Mouse (Mus musculus) right cerebral cortex, postnatal 4 days (tissue): ENCODE results near the gene Gm16503.
"Not testable (repeated sequence)": the region's sequence is repeated elsewhere in the genome, so short reads cannot be mapped to it uniquely, and the experiment has no call there.

Experiments used
- DNase-seq: peaks from one replicate; pipeline ENCODE4 v3.0.0-alpha.2; 2022

Gene Gm16503

DNA sequence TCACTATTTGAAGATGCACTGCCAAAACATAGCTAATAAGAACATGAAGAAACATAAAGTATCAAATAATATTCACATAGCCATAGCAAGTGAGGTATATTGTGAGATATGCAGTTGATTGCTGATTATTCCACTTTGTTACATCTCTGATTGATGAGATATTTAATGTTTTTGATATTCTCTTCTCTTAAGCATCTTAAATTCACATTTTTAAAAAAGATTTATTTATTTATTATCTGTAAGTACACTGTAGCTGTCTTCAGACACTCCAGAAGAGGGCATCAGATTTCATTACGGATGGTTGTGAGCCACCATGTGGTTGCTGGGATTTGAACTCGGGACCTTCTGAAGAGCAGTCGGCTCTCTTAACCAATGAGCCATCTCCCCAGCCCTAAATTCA is at the start of gene Gm16503:
Gene Gm16503, plus strand, starts transcription at position 301 of the 400 bp plus-strand sequence.
- DNase-seq: not testable (repeated sequence)

DNA sequence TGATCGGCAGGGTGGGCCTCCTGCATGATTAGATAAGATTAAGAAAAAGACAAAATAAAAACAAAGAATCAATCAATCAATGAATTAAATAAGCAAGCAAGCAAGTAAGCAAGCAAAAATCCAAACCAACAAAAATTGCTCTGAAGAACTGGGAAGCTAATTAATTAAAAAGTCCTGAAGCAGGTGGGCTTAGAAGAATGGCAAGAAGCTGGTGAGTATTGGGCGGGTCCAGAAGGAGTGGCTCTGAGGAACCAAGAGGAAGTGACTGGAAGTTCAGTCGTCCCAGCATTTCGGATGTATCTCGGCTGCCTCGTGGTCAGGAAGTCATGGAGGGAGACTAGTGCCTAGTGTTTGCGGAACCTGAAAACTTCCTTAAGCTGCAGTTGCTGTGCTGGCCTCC is 47.9 kb upstream of the Gm16503 start, which contains the start of gene Zfp982:
Gene Zfp982, plus strand, starts transcription at position 301 of the 400 bp plus-strand sequence.
- not testable (repeated sequence) for DNase-seq

- DNase-seq: not testable (repeated sequence)
These were observed 41.0 kb upstream of the Gm16503 start for GRCm38 (mm10) chr4:147498772-147499613.

DNA sequence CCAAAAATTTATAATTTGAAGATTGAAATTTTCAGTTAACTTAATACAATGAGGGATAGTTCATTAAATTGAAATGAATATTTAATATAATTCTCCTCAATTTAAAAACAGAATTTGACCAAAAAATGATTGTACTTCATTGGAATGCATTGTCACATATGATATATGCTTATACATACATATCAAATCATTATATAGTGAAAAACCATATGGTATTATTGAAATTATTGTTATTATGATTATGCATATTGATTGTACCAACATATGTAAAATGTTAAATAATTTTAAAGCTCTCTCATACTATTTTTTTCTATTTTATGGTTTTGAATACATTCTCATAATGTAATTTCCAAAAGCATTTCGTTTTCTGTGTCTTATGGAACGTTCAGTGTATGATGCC is 30.8 kb upstream of the Gm16503 start:
- DNase-seq: no peak

- DNase-seq: no peak
These were observed 21.0 kb upstream of the Gm16503 start for GRCm38 (mm10) chr4:147518981-147519380.

DNA sequence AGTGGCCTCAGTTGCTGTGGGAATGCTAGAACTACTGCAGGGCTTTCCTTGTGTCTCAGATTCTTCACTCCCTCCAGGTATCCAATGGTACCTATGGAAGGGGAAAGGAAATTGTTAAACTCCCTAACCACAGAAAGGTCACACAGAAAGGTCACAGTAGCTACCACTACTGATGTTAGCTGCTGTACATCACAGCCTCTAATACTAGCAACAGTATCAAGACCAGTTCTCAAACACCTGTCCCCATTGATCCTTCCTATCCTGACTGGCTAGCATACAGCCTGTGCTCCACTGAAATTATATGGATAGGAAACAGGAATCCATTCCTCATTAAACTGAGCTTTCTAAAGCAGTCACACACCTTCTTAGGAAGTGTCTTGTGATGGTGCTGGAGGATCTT is 19.9 kb upstream of the Gm16503 start:
- DNase-seq: no peak

DNA sequence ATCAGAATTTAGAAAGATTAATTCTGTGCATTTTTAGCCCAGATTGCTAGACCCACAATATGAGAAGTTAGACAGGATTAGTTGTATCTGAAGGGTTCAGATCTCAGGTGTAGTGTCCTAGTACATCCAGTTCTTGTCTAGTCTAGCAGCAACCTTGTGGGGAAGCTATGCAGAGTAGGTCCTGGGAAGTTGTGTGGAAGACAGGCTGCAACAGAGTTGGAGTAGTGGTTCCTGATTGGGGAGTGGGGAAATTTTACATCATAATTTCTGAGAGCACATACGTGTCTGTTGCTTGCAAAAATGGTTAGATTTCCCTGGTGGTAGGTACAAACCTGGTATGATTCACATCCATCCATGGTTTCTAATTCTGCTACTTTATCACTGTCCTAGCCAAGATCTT is 14.9 kb upstream of the Gm16503 start:
- no peak for DNase-seq

GRCm38 (mm10) chr4:147530366-147530765 is 9.7 kb upstream of the Gm16503 start:
- no peak for DNase-seq

DNA sequence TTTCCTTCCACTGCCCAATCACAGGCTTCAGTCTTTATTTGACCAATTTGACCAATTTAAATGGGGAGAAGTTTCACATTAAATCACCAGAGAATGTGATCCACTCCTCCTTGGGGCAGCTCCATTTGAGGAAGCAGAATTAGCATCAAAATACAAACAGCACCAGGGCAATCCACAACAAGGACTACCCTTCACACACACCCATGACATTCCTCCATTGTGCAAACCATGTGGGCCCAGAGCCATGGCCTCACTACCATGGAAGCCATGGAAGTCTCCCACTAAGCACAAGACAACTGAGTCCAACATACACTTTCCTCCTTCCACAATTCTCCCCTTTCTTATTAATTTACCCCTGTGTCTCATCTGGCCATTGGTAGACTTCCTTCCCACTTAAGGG is 4.1 kb upstream of the Gm16503 start:
- not testable (repeated sequence) for DNase-seq

DNA sequence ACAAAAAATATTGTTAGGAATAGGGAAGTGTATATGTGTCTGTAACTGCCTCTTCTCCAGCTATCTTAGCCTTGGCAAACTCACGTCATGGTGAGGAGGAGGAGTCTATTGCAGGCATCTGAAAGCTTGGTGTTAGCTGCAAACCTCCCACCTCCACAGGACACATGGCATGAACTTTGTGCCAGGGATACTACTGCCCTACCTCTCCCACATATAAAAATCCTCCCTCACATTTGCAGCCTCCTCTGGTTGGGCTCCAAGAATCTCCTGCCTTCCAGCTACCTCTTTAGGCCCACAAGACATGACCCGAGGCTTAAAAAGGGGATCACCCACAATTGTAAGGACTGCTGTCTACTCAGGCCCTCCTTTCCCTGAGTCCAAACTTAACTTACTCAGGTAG is 2.3 kb upstream of the Gm16503 start:
- no peak for DNase-seq

DNA sequence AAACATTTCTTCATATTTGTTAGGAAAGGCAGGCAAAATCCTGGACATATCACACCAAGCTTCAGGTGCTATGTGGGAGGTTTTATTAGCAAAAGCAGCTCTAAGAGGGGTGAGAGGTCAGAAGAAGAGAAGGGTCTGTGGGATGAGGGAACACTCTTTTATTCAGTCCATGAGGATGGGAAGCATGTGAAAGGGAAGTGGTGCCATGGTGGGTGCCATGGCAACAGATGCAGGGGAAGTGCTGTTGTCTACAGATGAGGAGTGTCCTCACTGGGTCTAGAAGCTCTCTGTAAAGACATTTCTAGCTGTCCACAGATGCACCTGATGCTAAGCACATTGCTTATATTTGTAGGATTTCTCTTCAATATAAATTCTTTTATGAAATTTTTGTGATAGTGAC is 1.1 kb downstream of the Gm16503 start:
- no peak for DNase-seq

GRCm38 (mm10) chr4:147553071-147553470 is 13.1 kb downstream of the Gm16503 start, which contains the start of gene Zfp985:
Gene Zfp985 (plus strand): TSS chr4:147553277.
- DNase-seq: not testable (repeated sequence)

DNA sequence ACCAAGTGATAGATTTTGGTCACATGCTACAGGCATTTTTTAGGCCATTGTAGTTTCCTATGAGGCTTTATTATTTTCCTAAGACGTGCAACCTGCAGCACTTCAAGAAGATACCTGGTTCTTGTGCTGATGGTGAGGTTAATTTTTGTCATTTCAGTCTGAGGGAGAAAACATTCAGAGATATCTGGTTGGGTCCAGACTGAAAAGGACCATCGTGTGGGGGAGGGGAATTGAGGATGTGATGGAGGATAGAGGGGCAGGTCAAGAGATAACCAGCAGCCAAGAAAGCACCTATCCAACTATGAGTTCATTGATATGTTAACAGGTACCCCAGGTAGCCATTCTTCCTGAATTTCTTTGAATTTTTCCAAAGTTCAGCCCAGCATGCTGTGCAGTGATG is 14.3 kb downstream of the Gm16503 start:
- DNase-seq: not testable (repeated sequence)

GRCm38 (mm10) chr4:147556921-147557320 is 16.9 kb downstream of the Gm16503 start:
- not testable (repeated sequence) for DNase-seq

- DNase-seq: not testable (repeated sequence)
These were observed 18.0 kb downstream of the Gm16503 start for GRCm38 (mm10) chr4:147558011-147558410.

- not testable (repeated sequence) for DNase-seq
These were observed 19.1 kb downstream of the Gm16503 start for GRCm38 (mm10) chr4:147559096-147559495.

DNA sequence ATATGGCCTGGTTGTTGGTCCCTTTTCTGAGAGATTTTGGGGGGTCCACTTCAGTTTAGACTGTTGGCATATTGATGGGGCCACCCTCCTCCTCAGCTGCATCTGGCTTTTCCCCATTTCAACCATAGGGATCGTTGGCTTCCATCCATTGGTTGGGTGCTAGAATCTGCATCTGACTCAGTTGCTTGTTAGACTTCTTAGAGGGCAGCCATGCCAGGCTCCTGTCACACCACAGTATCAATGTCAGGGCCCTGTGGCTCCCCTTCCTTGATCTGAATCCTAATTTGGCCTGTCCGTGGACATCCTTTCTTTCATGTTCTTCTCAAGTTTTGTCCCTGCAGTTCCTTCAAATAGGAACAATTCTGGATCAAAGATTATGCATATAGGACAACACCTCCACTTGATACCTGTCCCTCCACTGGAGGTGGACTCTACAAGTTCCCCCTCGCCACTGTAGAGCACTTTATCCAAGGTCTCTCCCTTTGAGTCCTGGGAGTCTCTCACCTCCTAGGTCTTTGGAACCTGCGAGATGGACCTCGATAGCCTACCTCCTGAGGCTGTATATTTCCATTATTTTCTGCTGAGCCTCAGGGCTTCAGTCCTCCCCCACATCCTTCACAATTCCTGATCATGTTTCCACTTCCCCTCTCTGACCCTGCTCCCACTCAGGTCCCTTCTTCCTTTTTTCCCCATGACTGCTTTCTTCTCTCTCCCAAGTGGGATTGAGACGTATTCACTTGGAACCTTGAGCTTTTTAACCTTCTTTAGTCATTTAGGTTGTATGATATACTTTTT is 25.6 kb downstream of the Gm16503 start:
- DNase-seq: no peak

GRCm38 (mm10) chr4:147571156-147571555 is 31.1 kb downstream of the Gm16503 start:
- DNase-seq: not testable (repeated sequence)

- not testable (repeated sequence) for DNase-seq
These were observed 39.4 kb downstream of the Gm16503 start for GRCm38 (mm10) chr4:147579371-147579770.

- no peak for DNase-seq
These were observed 46.8 kb downstream of the Gm16503 start for GRCm38 (mm10) chr4:147586511-147587473.
